Mouse (Mus musculus) 416B (cell line): ENCODE measurements at regions not wholly inside any gene's neighbourhood (a gene's known extent, or its start where the extent isn't known, plus 50 kb on each side); places are given as distances from the start of the nearest gene placed in this dataset.
"Not testable (repeated sequence)": the region's sequence is repeated elsewhere in the genome, so short reads cannot be mapped to it uniquely, and the experiment has no call there.

ENCODE experiments used
- DNase-seq: peaks from one replicate; pipeline ENCODE4 v3.0.0; 2011; ENCODE audit warnings: low read depth

- peak; percentile 77 for DNase-seq
Measured at GRCm38 (mm10) chr10:96188168-96188567, 51.8 kb downstream of the Gm5426 start.

GRCm38 (mm10) chr10:96190168-96190987 lies 54.0 kb downstream of the Gm5426 start:
- no peak for DNase-seq

GRCm38 (mm10) chr10:96200932-96201641 lies 64.7 kb downstream of the Gm5426 start:
- DNase-seq = no peak

- no peak for DNase-seq
Measured at GRCm38 (mm10) chr10:96201891-96202290, 65.5 kb downstream of the Gm5426 start.

- no peak for DNase-seq
Measured at GRCm38 (mm10) chr10:96202871-96203270, 66.5 kb downstream of the Gm5426 start.

- peak; percentile 93 for DNase-seq
Measured at GRCm38 (mm10) chr10:96204198-96204597, 67.8 kb downstream of the Gm5426 start.

GRCm38 (mm10) chr10:96209171-96209570 lies 72.8 kb downstream of the Gm5426 start:
- no peak for DNase-seq

GRCm38 (mm10) chr10:96211189-96211588 lies 74.8 kb downstream of the Gm5426 start:
- peak; percentile 61 for DNase-seq

- peak; percentile 92 for DNase-seq
Measured at GRCm38 (mm10) chr10:96213876-96214275, 77.5 kb downstream of the Gm5426 start.

- no peak for DNase-seq
Measured at GRCm38 (mm10) chr10:96214285-96214684, 77.9 kb downstream of the Gm5426 start.

- no peak for DNase-seq
Measured at GRCm38 (mm10) chr10:96214946-96215345, 78.5 kb downstream of the Gm5426 start.

GRCm38 (mm10) chr10:96220731-96221130 lies 84.3 kb downstream of the Gm5426 start:
- DNase-seq = no peak

GRCm38 (mm10) chr10:96230391-96230790 lies 94.0 kb downstream of the Gm5426 start:
- peak; percentile 28 for DNase-seq

- DNase-seq = peak; percentile 14
Measured at GRCm38 (mm10) chr10:96231309-96231708, 94.9 kb downstream of the Gm5426 start.

- no peak for DNase-seq
Measured at GRCm38 (mm10) chr10:96232889-96233288, 96.5 kb downstream of the Gm5426 start.

GRCm38 (mm10) chr10:96234564-96235412 lies 98.4 kb downstream of the Gm5426 start:
- DNase-seq = no peak

GRCm38 (mm10) chr10:96236031-96236430 lies 99.6 kb downstream of the Gm5426 start:
- not testable (repeated sequence) for DNase-seq

- peak; percentile 25 for DNase-seq
Measured at GRCm38 (mm10) chr10:96236777-96237373, 100.5 kb downstream of the Gm5426 start.

GRCm38 (mm10) chr10:96237572-96238130 lies 101.2 kb downstream of the Gm5426 start:
- DNase-seq = peak; percentile 52

GRCm38 (mm10) chr10:96238251-96238650 lies 101.8 kb downstream of the Gm5426 start:
- DNase-seq = peak; percentile 95

GRCm38 (mm10) chr10:96238850-96239249 lies 102.4 kb downstream of the Gm5426 start:
- peak; percentile 85 for DNase-seq
